Mouse (Mus musculus): ENCODE results near the gene Nxf3.

DNA sequence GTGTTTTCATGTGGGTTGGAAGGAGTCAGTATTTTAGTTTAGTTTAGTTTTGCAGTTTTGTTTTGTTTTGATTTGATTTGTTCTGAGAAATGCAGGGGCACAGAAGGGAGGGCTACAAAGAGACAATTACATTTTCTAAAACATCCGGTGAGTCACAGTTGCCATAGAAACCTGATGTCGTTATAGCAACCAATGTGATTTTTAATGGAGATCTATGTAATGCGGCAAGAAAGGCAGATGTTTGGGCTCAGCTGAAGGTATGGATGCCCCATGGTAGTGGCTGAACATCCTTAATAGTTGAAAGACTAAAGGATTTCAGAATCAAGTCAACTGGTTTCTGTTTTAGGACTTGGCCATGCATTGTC is 19.7 kb upstream of the Nxf3 start:
- no peak for TF ChIP-seq CTCF (IDR thresholded peaks at IDR 0.05; ENCODE audit: low read depth)
- no peak for TF ChIP-seq EP300 (IDR thresholded peaks at IDR 0.05; ENCODE audit: low read depth)

Measured in heart, postnatal 0 days (tissue).